Mouse (Mus musculus) MEL (cell line): ENCODE measurements around the gene Hdac11.
A peak's percentile ranks its signal among the peaks of the same experiment; 100 is the strongest.

Experiments
- CHD2 ChIP-seq: IDR thresholded peaks from 2 replicates; pipeline ENCODE4 v1.6.1; 2011; ENCODE audit warnings: low read length, improper control_type of control experiment
- CTCF ChIP-seq, 3 experiments: IDR thresholded peaks in 2 of 3; conservative IDR thresholded peaks in 1 of 3; 2 replicates each; pipeline ENCODE4 v1.5.1; 2011 to 2012; ENCODE audit warnings: low read length in 3 of 3, low read depth in 2 of 3, mild to moderate bottlenecking in 2 of 3, improper control_type of control experiment in 1 of 3, inconsistent platforms in 1 of 3, mixed read lengths in 1 of 3, moderate library complexity in 1 of 3; ENCODE audit not compliant: control insufficient read depth in 1 of 3, insufficient read depth in 1 of 3, poor library complexity in 1 of 3, severe bottlenecking in 1 of 3
- EP300 ChIP-seq, 2 experiments: IDR thresholded peaks; 2 replicates each; pipeline ENCODE4 v1.6.1; 2011; ENCODE audit warnings: improper control_type of control experiment in 2 of 2, low read length in 2 of 2, low read depth in 1 of 2, mild to moderate bottlenecking in 1 of 2
- ETS1 ChIP-seq: IDR thresholded peaks from 2 replicates; pipeline ENCODE4 v1.6.1; 2012; ENCODE audit warnings: low read depth, mild to moderate bottlenecking, inconsistent platforms, low read length, improper control_type of control experiment, moderate library complexity
- GATA1 ChIP-seq: IDR thresholded peaks from 2 replicates; pipeline ENCODE4 v1.6.1; 2011; ENCODE audit warnings: low read depth, low read length, improper control_type of control experiment
- HCFC1 ChIP-seq: IDR thresholded peaks from 2 replicates; pipeline ENCODE4 v1.6.1; 2012; ENCODE audit warnings: low read depth, mild to moderate bottlenecking, inconsistent platforms, low read length, improper control_type of control experiment, moderate library complexity
- MEF2A ChIP-seq: IDR thresholded peaks from 2 replicates; pipeline ENCODE4 v1.6.1; 2014; ENCODE audit warnings: low read depth, mild to moderate bottlenecking, inconsistent platforms, low read length, improper control_type of control experiment; ENCODE audit not compliant: poor library complexity, insufficient replicate concordance, severe bottlenecking; ENCODE audit errors: extremely low read depth
- NELFE ChIP-seq: IDR thresholded peaks from 2 replicates; pipeline ENCODE4 v1.6.1; 2011; ENCODE audit warnings: low read depth, low read length, improper control_type of control experiment
- POLR2A ChIP-seq, 2 experiments: IDR thresholded peaks; 2 replicates each; pipeline ENCODE4 v1.6.1; 2011 to 2012; ENCODE audit warnings: low read length in 2 of 2, mild to moderate bottlenecking in 2 of 2, control low read depth in 1 of 2, improper control_type of control experiment in 1 of 2, low read depth in 1 of 2, moderate library complexity in 1 of 2; ENCODE audit not compliant: control insufficient read depth in 1 of 2, insufficient read depth in 1 of 2, poor library complexity in 1 of 2
- POLR2AphosphoS2 ChIP-seq: IDR thresholded peaks from 2 replicates; pipeline ENCODE4 v1.6.1; 2011; ENCODE audit warnings: low read length, improper control_type of control experiment
- SMC3 ChIP-seq: IDR thresholded peaks from 2 replicates; pipeline ENCODE4 v1.6.1; 2011; ENCODE audit warnings: low read depth, low read length, improper control_type of control experiment
- TCF12 ChIP-seq: IDR thresholded peaks from 2 replicates; pipeline ENCODE4 v1.6.1; 2014; ENCODE audit warnings: low read depth, mild to moderate bottlenecking, inconsistent platforms, low read length, improper control_type of control experiment, moderate library complexity

- no peak for TF ChIP-seq POLR2A (IDR thresholded peaks at IDR 0.05; ENCODE audit: control insufficient read depth in 1 of 2, insufficient read depth in 1 of 2, low read depth in 1 of 2, low read length in 2 of 2, poor library complexity in 1 of 2)
- TF ChIP-seq CTCF (IDR thresholded peaks at IDR 0.05 in 2 of 3, conservative IDR thresholded peaks at IDR 0.05 in 1 of 3; ENCODE audit: control insufficient read depth in 1 of 3, insufficient read depth in 1 of 3, low read depth in 2 of 3, low read length in 3 of 3, poor library complexity in 1 of 3, severe bottlenecking in 1 of 3) = no peak
- no peak for TF ChIP-seq SMC3
- TF ChIP-seq TCF12 = peak; percentile 38; the same call in 1 of the 2 replicates
- no peak for TF ChIP-seq POLR2AphosphoS2
- no peak for TF ChIP-seq HCFC1
- no peak for TF ChIP-seq NELFE
- peak; percentile 59 for TF ChIP-seq GATA1
- TF ChIP-seq ETS1 = no peak
- TF ChIP-seq EP300 (IDR thresholded peaks at IDR 0.05; ENCODE audit: low read depth in 1 of 2, low read length in 2 of 2) = peak in 1 of 2 experiments; percentile 15; a peak in 1 of 4 replicates
- no peak for TF ChIP-seq MEF2A
- no peak for TF ChIP-seq CHD2
Measured at GRCm38 (mm10) chr6:91124286-91125227, 31.9 kb upstream of the Hdac11 start.
